Mouse (Mus musculus) cortical plate, adult 2 months (tissue): Measurements from ENCODE around the gene 2310011J03Rik. TPM values are rescaled to one million over a fixed set of nuclear protein-coding genes. Genes with fewer than 3 reads are reported as not detected.

Experiments
- H3K27ac ChIP-seq: fragments of 200-500 bp; 2 replicates; pipeline ENCODE4 v1.5.1; 2012; ENCODE audit warnings: low read length, control low read depth, inconsistent platforms; ENCODE audit not compliant: insufficient read depth
- H3K4me1 ChIP-seq: fragments of 200-500 bp; 2 replicates; pipeline ENCODE4 v1.6.1; 2011; ENCODE audit warnings: low read length; ENCODE audit not compliant: control insufficient read depth, insufficient read depth
- H3K4me3 ChIP-seq: fragments of 200-500 bp; 2 replicates; pipeline ENCODE4 v1.5.1; 2011; ENCODE audit warnings: mild to moderate bottlenecking, low read length, control low read depth; ENCODE audit not compliant: insufficient read depth
- CTCF ChIP-seq: fragments of 200-500 bp; IDR thresholded peaks from 2 replicates; pipeline ENCODE4 v1.5.1; 2011; ENCODE audit warnings: mild to moderate bottlenecking, control low read depth, low read length; ENCODE audit not compliant: insufficient read depth; ENCODE audit errors: extremely low read depth
- POLR2A ChIP-seq: fragments of 200-500 bp; IDR thresholded peaks from 2 replicates; pipeline ENCODE4 v1.6.1; 2011; ENCODE audit warnings: mild to moderate bottlenecking, low read length, control low read depth; ENCODE audit not compliant: insufficient read depth; ENCODE audit errors: extremely low read depth
- polyA plus RNA-seq: library from polyadenylated mRNA; depleted of rRNA; stranded (reverse); fragments of >200 nt; gene quantifications from 2 replicates; pipeline ENCODE4 v1.2.3, GENCODE M21; 2012

The 2310011J03Rik gene
- polyA plus RNA-seq, 1 experiment = 52.3 TPM

GRCm38 (mm10) chr10:80342749-80343424 is 22.6 kb upstream of the 2310011J03Rik start:
- Histone ChIP-seq H3K4me3 (no peak overlapping the region), H3K4me1 (peaks cover 2% of the 10 kb centered on the region; the same call in 1 of the 2 replicates), H3K27ac (no peak overlapping the region)
- TF ChIP-seq CTCF (no peak), POLR2A (no peak)

GRCm38 (mm10) chr10:80342305-80342748 is 22.0 kb upstream of the 2310011J03Rik start:
- Histone ChIP-seq H3K27ac (no peak overlapping the region), H3K4me1 (peaks cover 2% of the 10 kb centered on the region; the same call in 1 of the 2 replicates), H3K4me3 (no peak overlapping the region)
- no peak for TF ChIP-seq CTCF
- TF ChIP-seq POLR2A = no peak

GRCm38 (mm10) chr10:80341491-80342304 is 21.4 kb upstream of the 2310011J03Rik start:
- no peak overlapping the region for H3K4me3 ChIP-seq
- no peak for TF ChIP-seq CTCF
- TF ChIP-seq POLR2A = no peak

GRCm38 (mm10) chr10:80341026-80341425 is 20.7 kb upstream of the 2310011J03Rik start:
- peaks cover 2% of the 10 kb centered on the region; the same call in 1 of the 2 replicates for H3K4me1 ChIP-seq
- no peak overlapping the region for H3K27ac ChIP-seq
- H3K4me3 ChIP-seq = no peak overlapping the region
- TF ChIP-seq CTCF = no peak
- TF ChIP-seq POLR2A = no peak

More at GRCm38 (mm10) chr10:80341491-80342304, 21.4 kb upstream of the 2310011J03Rik start:
- no peak overlapping the region for H3K27ac ChIP-seq
- H3K4me1 ChIP-seq = peaks cover 2% of the 10 kb centered on the region; the same call in 1 of the 2 replicates

GRCm38 (mm10) chr10:80339941-80340750 is 19.8 kb upstream of the 2310011J03Rik start:
- TF ChIP-seq CTCF (peak; percentile 90), POLR2A (no peak)
- no peak overlapping the region for H3K4me3 ChIP-seq

GRCm38 (mm10) chr10:80336263-80336662 is 15.9 kb upstream of the 2310011J03Rik start:
- no peaks in the 10 kb centered on the region for H3K4me1 ChIP-seq
- no peak for TF ChIP-seq POLR2A
- no peak for TF ChIP-seq CTCF
- no peak overlapping the region for H3K4me3 ChIP-seq
- H3K27ac ChIP-seq = no peak overlapping the region

More at GRCm38 (mm10) chr10:80339941-80340750, 19.8 kb upstream of the 2310011J03Rik start:
- no peak overlapping the region for H3K27ac ChIP-seq
- peaks cover 2% of the 10 kb centered on the region; the same call in 1 of the 2 replicates for H3K4me1 ChIP-seq

GRCm38 (mm10) chr10:80332525-80332989 is 12.2 kb upstream of the 2310011J03Rik start:
- no peak overlapping the region for H3K4me3 ChIP-seq
- no peaks in the 10 kb centered on the region for H3K4me1 ChIP-seq
- TF ChIP-seq CTCF = no peak
- TF ChIP-seq POLR2A = no peak
- no peak overlapping the region for H3K27ac ChIP-seq

- H3K4me1 ChIP-seq = no peaks in the 10 kb centered on the region
- TF ChIP-seq POLR2A (no peak), CTCF (no peak)
- H3K4me3 ChIP-seq = no peak overlapping the region
- H3K27ac ChIP-seq = no peak overlapping the region
Measured at GRCm38 (mm10) chr10:80331636-80332524, 11.5 kb upstream of the 2310011J03Rik start.
